In genomic region chr2:59785597-59785996, GRCm38 (mm10) we compare ENCODE assay signal across 25 mouse cellular contexts.
DNase-seq lines count a peak whose midpoint lies in the region; ATAC-seq and TF ChIP-seq lines count a peak whose summit lies in the region.
"Had no signal": no experiment of that assay in that cellular context is flagged by ENCODE, and none has a peak within 500 bp of the region (broad histone marks: within the 10 kb centered on the region; RNA-seq: fewer than 3 reads in every experiment).

No protein-coding gene starts in this region.

- peak overlapping the region; percentile 86 for H3K27ac ChIP-seq in kidney, embryonic 15.5 days
- H3K27ac ChIP-seq in lung, postnatal 0 days (ENCODE audit: low read length) = no peak overlapping the region
- H3K27ac ChIP-seq in limb, embryonic 10.5 days = peak overlapping the region; percentile 30; the same call in 1 of the 2 replicates
- H3K27ac ChIP-seq: embryonic facial prominence, embryonic 12.5 days; forebrain, embryonic 13.5 days; gastrocnemius, adult 2 months; heart, embryonic 15.5 days; hindbrain, postnatal 0 days; layer of hippocampus, adult 2 months; liver, embryonic 15.5 days; midbrain, embryonic 12.5 days; neural tube, embryonic 15.5 days had no signal

- H3K27me3 ChIP-seq in kidney, embryonic 15.5 days = no peaks in the 10 kb centered on the region
- no peaks in the 10 kb centered on the region for H3K27me3 ChIP-seq in lung, postnatal 0 days (replicated peaks; ENCODE audit: insufficient read depth, low read length)
- H3K27me3 ChIP-seq in limb, embryonic 10.5 days (ENCODE audit: low read depth, poor library complexity, severe bottlenecking) = no peaks in the 10 kb centered on the region
- H3K27me3 ChIP-seq: embryonic facial prominence, embryonic 12.5 days; forebrain, embryonic 13.5 days; heart, embryonic 15.5 days; liver, embryonic 15.5 days; midbrain, embryonic 12.5 days; neural tube, embryonic 15.5 days had no signal

- no peak for TF ChIP-seq CTCF in lung, postnatal 0 days (IDR thresholded peaks at IDR 0.05)

- peaks cover 55% of the 10 kb centered on the region for H3K4me1 ChIP-seq in kidney, embryonic 15.5 days
- peaks cover 10% of the 10 kb centered on the region for H3K4me1 ChIP-seq in lung, postnatal 0 days (ENCODE audit: insufficient read depth, low read depth, low read length)
- peaks cover 37% of the 10 kb centered on the region for H3K4me1 ChIP-seq in limb, embryonic 10.5 days
- H3K4me1 ChIP-seq: liver, embryonic 15.5 days had no signal

- WGBS in kidney, embryonic 15.5 days = 38% methylated on average over 13 of the region's 13 CpGs
- WGBS in lung, postnatal 0 days = 31% methylated on average over 13 of the region's 13 CpGs
- WGBS in limb, embryonic 10.5 days = 48% methylated on average over 13 of the region's 13 CpGs

- H3K4me2 ChIP-seq in kidney, embryonic 15.5 days = no peak overlapping the region
- H3K4me2 ChIP-seq in lung, postnatal 0 days (replicated peaks; ENCODE audit: low read depth, low read length) = no peak overlapping the region
- H3K4me2 ChIP-seq: embryonic facial prominence, embryonic 12.5 days; forebrain, embryonic 13.5 days; heart, embryonic 15.5 days; liver, embryonic 15.5 days; midbrain, embryonic 12.5 days; neural tube, embryonic 15.5 days had no signal

- H3K9ac ChIP-seq in kidney, embryonic 15.5 days = no peak overlapping the region
- H3K9ac ChIP-seq in lung, postnatal 0 days (replicated peaks; ENCODE audit: low read depth) = no peak overlapping the region
- H3K9ac ChIP-seq: embryonic facial prominence, embryonic 12.5 days; forebrain, embryonic 13.5 days; heart, embryonic 15.5 days; liver, embryonic 15.5 days; midbrain, embryonic 12.5 days; neural tube, embryonic 15.5 days had no signal

- DNase-seq in kidney, postnatal 36 days = no peak
- DNase-seq in lung, postnatal 0 days (ENCODE audit: low spot score) = peak; percentile 26
- DNase-seq in lung, postnatal 25 days (ENCODE audit: low spot score) = no peak
- no peak for DNase-seq in limb, embryonic 10.5 days (ENCODE audit: low spot score)
- no peak for DNase-seq in urinary bladder, postnatal 10 days (ENCODE audit: low spot score)
- DNase-seq in heart, adult 8-10 months (ENCODE audit: low spot score) = no peak
- DNase-seq: adrenal gland, adult 8-10 months; cerebellum, adult 11-12 months; cerebellum, postnatal 14 days; gastrocnemius, adult 2 months; heart, postnatal 36 days; liver; right cerebral cortex, adult 18-20 months; right cerebral cortex, postnatal 4 days had no signal

- peaks cover 59% of the 10 kb centered on the region for H3K36me3 ChIP-seq in kidney, embryonic 15.5 days
- H3K36me3 ChIP-seq in lung, postnatal 0 days (ENCODE audit: insufficient read depth, low read length) = peaks cover 4% of the 10 kb centered on the region; the same call in 1 of the 2 replicates
- H3K36me3 ChIP-seq in limb, embryonic 10.5 days = peaks cover 86% of the 10 kb centered on the region
- H3K36me3 ChIP-seq: liver, embryonic 15.5 days; midbrain, embryonic 12.5 days; neural tube, embryonic 15.5 days had no signal

- TF ChIP-seq EP300 in lung, postnatal 0 days (IDR thresholded peaks at IDR 0.05) = no peak

- no peaks in the 10 kb centered on the region for H3K9me3 ChIP-seq in kidney, embryonic 15.5 days (replicated peaks)
- no peaks in the 10 kb centered on the region for H3K9me3 ChIP-seq in lung, postnatal 0 days (ENCODE audit: low read length)
- H3K9me3 ChIP-seq in limb, embryonic 10.5 days (replicated peaks) = no peaks in the 10 kb centered on the region
- H3K9me3 ChIP-seq: embryonic facial prominence, embryonic 12.5 days; forebrain, embryonic 13.5 days; heart, embryonic 15.5 days; liver, embryonic 15.5 days; midbrain, embryonic 12.5 days; neural tube, embryonic 15.5 days had no signal

- no peak overlapping the region for H3K4me3 ChIP-seq in kidney, embryonic 15.5 days (replicated peaks)
- no peak overlapping the region for H3K4me3 ChIP-seq in lung, postnatal 0 days (ENCODE audit: low read depth, low read length)
- H3K4me3 ChIP-seq in limb, embryonic 10.5 days = no peak overlapping the region
- H3K4me3 ChIP-seq: embryonic facial prominence, embryonic 12.5 days; forebrain, embryonic 13.5 days; gastrocnemius, adult 2 months; heart, embryonic 15.5 days; layer of hippocampus, adult 2 months; liver, embryonic 15.5 days; midbrain, embryonic 12.5 days; neural tube, embryonic 15.5 days had no signal

- ATAC-seq in kidney, embryonic 15.5 days (replicated peaks; ENCODE audit: low FRiP score) = no peak
- ATAC-seq in lung, postnatal 0 days = peak; percentile 25
- ATAC-seq: activated CD4-positive, CD25-positive, alpha-beta regulatory T cell, adult 4 months; forebrain, embryonic 13.5 days; hindbrain, postnatal 0 days; intestine, embryonic 16.5 days had no signal
